Mouse (Mus musculus) WW6 (cell line): ENCODE data around the gene Asap2.
A peak's percentile ranks its signal among the peaks of the same experiment; 100 is the strongest.

Experiments
- DNase-seq: peaks from one replicate; pipeline ENCODE4 v3.0.0-alpha.2; 2013; ENCODE audit warnings: low read depth, low spot score

Asap2 gene

DNA sequence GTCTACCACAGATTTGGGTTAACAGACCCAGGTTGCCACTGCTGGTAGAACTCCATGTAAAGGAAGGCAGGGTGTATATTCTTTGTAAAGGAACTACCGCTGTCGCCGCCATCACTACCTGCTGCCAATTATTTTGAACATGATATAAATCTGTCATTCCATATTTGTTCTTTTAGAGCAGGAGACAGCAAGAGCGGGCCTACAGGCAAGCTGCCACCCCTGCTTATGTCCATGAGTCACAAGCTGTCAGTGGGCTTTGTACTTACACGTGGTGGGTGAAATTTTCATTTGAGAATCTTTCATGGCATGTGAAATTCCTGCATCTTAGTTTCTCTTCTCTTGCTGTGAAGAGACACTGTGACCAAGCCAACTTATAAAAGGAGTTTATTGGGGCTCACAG is 273.0 kb downstream of the Asap2 start:
- no peak for DNase-seq

DNA sequence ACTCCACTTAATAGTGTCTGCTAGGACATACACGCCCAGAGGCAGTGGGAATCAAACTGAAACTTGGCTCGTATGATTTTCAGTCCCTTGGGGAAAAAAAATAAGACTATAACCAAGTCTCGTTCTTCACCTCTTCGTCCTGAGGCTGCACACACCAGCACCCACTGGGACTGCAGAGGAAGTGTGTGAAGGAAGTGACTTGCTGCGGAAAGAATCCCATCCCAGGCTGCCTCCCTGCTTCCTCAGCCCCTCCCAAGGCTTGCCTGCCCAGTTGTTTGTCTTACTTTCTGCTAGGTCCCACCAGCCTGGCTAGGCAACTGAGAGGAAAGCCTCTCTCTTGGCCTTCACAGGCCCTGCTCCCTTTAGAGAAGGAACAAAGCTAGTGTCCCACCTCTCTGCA is 274.0 kb downstream of the Asap2 start:
- DNase-seq = no peak

DNA sequence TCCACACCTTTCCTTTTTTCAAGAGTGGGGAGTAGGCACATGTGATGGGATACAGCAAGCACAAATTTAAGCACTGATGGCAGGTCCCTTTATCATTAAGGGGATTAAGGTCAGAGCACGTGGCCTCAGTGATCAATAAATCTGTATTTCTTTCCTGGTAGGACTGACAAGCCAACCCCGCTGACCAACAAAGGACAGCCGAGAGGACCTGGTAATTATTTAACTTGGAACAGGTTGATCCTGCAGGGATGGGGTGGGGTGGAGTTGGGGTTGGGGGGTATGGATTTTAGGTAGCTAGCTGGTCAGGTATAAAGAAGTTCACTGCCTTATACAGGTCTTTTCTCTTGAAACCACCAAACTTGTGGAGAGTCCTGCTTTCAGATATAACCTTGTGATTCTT is 274.7 kb downstream of the Asap2 start:
- DNase-seq = no peak

DNA sequence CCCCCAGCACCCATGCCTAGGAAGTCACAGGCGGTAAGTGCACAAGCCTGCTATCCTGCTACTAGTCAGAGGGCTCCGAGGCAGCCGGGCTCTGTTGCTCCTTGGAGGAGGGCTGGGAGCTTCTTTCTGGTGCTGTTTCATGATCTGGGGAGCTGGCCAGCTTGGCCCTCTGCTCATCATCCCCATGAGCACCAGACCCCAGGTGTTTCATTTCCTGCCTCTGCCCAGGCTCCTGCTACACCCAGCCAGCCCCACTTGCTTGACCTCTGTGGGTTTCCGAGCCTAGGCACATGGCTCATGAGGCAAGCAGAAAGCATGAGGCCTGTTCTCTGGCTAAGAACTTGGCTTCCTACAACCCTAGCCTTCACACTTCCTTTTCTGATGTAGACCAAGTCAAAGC is 275.2 kb downstream of the Asap2 start:
- DNase-seq = no peak

DNA sequence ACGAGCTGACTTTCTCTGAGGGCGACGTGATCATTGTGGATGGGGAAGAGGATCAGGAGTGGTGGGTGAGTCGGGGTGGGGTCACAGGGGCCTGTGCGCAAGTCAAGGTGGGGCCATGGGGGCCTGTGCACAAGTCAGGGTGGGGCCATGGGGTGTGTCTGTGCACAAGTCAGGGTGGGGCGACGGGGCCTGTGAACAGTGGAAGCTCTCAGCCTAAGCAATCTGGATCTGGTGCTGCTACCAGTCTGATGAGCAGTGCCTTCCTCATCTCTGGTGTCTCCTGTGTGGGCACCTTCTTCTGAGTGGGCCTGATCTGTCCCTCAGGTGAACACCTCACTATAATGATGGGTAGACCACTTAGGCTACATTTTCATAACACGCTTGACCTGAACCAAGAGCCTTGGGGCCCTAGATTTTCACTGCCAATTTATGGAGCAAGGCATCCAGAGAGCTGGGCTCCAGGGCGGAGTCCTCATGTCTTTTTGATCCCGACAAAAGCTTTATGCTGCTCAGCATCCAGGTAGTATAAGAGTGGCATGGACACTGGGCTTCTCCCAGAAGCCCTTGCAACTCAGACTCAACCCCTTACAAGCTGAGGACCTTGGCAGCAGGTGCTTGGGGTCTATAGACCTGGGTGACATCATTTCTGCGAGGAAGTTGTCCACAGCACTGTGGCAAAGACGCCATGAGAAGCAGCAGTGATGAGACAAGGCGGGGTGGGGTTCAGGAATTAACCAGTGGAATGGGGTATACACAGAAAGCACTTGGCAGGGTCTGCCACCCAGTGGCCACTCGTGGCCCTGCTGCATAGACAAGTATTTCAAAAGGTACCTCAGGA is 275.9 kb downstream of the Asap2 start:
- peak; percentile 36 for DNase-seq

DNA sequence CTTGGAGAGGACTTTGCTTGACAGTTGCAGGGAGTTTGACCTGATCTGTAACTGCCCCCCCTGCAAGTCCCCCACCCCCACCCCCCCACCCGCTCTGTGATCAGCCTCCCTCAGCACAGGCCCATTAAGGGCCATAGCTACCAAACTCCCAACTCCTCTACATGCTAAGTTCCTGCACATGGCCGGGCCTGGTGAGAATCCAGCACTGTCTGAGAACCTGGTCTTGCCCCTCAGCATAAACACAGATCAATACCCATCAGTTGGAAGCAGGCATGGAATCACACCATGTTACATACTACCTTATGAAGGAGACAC is 276.5 kb downstream of the Asap2 start:
- no peak for DNase-seq

DNA sequence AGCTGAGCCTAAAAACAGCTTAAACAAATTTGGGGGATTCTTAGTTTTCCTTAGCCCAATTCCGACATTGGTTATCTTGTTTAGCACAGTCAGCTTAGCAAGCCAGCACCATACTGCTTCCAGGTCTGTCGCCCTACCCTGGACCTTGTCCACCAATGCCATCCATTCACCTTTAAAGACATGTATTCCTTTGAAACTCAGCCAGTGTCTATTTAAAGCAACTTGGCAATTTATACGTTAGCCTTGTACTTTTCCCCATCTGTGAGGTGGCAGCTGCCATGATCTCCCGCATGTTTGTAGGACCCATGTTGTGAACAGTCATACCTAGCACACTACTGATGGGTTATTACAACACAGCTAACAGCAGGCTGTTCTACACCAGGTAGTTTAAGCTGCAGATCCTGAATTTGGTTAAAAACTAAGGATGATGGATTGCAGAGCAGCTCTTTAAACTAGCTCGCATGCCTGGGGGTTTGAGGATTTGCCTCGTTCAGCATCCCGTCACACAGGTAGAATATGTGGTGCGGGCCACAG is 277.9 kb downstream of the Asap2 start:
- no peak for DNase-seq

DNA sequence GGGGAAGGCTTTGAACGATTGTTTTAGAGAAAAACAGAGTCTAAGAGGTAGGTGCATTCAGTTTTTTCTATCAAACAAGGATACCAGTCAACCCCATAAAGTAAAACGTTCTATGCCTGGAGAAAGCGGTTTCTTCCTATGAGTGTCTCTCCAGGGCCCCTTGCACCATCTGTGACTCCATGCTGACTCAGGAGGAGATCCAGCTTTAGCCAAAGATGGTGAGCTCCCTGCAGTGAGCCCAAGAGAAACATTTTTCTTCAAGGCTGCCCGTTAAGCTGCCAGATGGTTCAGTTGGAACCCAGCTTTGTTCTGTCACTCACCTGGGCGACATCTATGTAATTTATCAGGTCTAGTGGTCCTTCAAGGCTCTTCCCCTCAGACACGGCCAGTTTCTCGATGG is 284.2 kb downstream of the Asap2 start:
- DNase-seq = no peak

DNA sequence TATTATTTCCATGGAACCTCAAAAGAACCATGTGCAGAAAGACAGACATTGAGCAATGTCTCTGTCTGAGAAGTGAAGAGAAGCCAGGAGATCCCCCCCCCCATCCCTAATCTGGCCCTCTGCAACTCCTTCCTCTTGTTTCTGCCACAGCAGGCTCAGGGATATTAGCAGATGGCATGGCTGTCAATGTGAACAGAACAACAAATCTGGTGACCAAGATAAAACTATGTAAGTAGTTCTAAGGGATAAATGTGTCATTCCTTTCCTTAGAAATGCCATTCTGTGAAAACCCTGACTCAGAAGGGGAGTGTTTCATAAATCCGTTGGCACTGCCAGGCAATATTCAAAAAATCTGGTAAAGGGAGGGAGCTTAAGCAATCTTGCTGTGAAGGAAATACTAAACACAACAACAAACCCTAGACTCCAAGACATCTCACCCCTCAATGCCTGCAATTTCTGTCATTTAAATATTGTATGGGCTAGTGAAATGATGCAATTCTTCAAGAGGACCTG is 287.1 kb downstream of the Asap2 start:
- no peak for DNase-seq

DNA sequence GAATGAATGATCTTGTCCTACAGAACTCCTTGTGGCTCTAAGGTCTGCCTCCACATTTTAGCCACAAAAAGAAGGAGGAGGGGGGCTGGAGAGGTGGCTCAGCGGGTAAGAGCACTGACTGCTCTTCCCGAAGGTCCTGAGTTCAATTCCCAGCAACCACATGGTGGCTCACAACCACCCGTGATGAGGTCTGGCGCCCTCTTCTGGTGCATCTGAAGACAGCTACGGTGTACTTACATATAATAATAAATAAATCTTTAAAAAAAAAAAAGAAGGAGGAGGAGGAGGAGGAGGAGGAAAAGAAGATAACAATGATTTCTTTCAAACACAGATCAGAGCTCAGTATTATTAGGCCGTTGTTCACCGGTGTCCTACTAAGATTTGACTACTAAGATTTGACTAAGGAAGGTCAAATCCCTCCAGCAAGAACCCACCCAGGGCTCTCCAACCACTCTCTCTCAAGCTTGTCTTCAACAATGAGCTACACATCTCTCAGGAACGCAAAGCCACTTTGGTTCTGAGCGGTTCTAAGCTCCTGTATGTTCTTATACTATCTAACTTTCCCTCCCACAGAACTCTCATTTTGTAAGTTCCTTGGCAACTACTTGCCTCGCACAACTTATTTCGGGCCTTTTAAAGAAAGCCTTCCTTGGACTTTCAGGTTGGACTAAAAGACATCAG is 294.6 kb downstream of the Asap2 start, which contains the start of gene Cpsf3:
Cpsf3 (plus strand) TSS at position 631 of the 681 bp plus-strand sequence.
- DNase-seq = no peak

DNA sequence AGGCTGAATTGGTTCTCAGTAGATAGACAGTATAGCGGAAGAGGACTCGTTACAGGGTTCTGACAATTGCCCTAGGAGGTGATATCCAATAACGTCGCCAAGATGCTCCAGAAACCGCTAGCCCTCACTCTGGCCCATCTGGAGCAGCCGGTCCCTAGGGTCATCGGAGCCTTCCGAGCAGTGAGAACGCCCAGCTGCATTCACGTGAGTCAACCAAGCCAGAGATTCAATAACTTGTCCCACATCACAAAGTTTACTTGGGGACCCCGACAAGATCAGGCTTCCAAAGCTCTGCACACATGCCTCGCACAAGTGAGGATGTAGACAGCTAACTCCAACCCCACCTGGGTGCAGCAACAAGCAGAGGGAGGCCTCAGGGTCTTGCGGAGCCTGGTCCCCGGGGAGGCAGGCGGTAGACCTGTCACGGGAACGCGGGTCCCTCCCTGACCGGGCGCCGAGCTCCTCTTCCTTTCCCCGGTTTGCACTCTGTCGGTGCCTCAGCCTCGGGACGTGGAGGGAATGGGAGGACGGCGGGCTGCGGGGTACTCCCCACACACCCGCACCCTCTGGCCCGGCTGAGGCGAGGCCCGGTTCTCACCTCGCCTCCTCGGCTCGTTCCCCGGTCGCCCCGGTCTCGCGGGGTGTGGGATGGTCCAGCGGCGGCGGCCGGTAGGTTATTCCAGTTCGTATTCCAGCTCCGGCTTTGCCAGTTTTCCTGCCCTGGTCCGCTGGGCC is 295.4 kb downstream of the Asap2 start:
- DNase-seq = no peak

DNA sequence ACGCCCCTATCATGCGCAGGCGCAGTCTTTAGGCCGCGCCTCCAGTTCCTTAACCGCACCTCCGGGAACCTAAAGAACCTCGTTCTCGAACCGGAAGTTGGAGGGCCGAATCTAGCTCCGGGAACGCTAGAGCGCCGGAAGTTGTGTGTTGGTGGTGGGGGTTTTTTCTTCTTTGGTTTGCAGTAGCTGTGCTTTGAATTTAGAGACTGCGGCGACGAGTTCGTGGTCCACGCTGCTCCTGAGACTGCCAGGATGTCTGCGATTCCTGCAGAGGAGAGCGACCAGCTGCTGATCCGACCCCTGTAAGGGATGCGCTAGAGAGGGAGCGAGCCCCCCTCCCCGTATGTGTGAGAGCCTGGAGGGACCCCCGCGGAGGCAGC is 296.0 kb downstream of the Asap2 start, which contains the start of gene Itgb1bp1:
Itgb1bp1 (minus strand) TSS at position 42 of the 380 bp plus-strand sequence.
- DNase-seq = peak; percentile 96

DNA sequence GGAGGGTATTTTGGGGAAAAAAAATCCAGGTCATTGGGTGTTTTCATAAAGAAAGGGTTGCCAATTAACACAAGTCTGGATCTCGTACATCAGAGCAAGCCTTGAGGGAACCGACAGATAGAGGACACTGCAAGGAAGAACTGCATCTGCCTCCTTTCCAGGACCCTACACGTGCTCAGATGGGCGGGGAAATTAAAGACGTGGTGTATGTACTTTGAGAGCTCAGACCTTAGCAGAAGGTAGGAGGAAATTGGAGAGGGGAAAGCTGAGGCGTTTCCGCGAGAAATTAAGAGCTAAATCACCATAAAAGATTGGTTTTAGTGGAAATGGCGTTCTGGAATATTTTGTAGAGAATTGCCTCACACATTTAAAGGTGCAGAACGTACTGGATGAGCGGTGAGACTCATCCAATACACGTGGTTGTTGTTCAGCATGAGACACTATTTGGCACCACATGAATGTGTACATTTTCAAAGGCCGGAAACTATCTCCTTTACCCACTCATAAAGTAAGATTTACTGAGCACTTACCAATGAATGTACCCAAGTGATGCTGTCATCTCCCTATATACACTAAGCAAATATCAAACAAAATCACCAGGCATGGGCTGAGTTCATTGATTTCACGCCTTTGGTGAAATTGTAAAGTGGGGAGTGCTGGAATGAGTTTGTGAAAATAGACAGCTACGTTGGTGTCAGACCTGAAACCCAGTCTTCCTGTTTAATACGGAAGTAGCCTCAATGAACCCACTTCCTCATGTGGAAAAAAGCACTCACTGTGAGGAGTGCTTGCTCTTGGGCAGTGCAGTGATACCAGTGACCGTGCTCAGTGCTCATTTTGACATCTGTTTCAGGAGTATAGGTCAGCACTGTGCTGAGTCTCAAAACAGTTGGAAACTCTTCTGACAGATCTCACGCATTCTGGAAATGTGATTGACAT is 296.7 kb downstream of the Asap2 start:
- DNase-seq = no peak

DNA sequence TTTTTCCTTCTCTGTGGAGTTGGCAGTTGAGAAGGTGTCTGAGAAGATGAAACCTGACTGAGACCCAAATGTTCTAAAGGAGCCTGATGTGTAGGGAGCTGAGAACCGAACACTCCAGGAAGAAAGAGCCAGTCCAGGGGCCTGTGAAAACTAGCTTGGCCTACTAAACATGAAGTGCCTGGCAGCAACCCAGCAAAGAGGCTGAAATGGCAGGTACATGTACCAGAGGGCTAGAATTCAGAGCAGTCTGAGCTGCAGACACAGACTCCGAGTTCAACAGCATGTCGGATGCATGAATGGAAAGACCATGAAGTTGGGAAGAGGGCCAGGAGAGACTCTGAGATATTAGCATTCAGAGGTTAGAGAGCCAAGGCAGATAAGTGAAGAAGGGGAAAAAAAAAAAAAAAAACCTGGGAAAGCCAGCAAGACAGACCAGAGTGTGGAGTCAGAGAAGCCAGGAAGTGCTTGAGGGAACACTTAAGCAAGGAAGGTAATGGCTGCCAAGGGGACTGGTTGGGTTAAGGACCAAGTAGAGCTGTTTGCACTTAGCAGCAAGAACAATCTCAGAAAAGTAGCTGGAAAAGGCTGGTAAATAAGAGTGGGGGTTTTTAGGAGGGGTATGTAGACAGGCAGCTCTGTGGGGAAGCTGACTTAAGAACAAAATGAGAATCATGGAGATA is 298.6 kb downstream of the Asap2 start:
- DNase-seq = no peak

DNA sequence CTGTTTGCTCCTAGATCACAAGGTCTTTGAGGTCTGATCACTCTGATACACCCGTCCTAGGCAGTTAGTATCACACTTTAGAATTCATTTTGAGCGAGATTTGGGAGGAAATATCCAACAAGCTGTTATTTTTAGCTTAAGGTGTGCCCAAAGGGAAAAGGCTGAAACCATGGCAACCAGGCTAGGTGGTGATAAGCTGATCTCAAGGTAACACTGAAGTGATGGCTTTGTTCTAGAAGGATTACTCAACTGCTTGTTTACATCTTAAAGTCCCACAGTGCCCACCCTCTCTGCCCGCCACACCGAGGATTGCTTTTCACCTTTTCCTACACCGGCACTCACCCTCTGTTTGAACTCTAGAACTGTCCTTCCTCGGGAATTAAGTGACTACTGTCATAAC is 299.4 kb downstream of the Asap2 start:
- DNase-seq = no peak

DNA sequence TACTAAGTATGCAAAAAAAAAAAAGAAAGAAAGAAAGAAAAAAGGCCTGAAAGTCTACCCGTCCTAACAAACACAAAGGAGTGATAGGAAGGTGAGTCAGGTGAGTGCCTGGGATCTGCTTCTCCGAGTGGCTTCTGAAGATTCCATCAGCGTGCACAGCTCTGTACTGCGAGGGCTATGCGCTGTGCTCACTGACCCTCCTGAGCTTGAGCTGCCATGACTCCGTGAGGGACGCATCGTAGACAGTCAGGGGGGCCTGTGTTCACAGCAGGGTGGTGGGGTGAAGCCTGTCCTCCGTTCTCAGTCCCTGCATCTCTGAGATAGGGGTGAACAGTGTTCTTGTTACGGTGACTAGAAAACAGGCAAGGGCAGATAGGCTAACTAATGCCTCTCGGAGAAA is 308.6 kb downstream of the Asap2 start:
- no peak for DNase-seq

DNA sequence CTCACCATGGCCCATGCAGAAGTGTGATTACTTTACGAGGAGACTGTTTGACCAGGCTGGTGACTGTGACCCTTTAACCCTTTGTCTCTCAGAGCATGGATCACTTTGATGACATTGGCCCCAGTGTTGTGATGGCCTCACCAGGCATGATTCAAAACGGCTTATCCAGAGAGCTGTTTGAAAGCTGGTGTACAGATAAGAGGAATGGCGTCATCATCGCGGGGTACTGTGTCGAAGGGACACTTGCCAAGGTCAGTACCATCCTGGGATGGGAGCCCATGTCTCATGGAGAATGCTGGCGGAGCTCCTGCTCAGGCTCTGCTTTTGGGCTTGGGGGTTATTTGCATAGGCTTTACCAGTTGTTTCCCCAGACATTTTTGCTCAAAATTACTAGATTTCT is 311.1 kb downstream of the Asap2 start:
- no peak for DNase-seq

DNA sequence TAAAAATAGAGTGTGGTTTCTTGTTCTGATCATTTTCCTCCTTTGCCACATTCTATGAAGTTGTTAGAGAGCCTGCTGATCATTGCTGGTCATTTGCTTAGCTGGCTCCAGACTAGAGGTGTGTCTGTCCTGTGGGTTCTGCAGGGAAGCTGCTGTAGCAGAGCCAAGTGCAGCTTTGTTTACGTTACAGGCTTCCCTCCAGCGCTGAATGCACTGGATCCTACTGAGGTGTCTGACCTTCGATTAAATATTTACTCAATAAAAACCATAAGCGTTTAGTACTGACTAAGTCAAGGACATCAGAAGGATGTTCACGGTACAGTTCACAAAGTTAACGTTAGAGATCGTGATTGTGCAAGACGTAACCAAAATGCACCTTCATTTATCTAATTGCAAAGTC is 311.7 kb downstream of the Asap2 start:
- no peak for DNase-seq

DNA sequence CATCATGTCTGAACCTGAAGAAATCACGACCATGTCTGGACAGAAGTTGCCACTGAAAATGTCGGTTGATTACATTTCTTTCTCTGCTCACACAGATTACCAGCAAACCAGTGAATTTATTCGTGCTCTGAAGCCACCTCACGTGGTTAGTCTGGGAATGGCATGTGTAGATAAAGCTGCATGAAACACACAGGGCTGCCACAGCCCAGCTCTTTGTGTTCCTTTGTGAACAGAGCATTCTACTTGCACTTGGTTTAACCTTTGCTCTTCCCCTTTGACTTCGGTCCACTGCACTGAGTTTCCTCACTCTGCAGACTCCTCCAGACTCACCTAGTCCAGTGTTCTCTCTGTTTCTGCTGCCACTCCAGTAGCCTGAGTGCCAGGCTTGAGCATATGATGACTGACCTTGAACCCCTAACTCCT is 312.1 kb downstream of the Asap2 start:
- DNase-seq = no peak

DNA sequence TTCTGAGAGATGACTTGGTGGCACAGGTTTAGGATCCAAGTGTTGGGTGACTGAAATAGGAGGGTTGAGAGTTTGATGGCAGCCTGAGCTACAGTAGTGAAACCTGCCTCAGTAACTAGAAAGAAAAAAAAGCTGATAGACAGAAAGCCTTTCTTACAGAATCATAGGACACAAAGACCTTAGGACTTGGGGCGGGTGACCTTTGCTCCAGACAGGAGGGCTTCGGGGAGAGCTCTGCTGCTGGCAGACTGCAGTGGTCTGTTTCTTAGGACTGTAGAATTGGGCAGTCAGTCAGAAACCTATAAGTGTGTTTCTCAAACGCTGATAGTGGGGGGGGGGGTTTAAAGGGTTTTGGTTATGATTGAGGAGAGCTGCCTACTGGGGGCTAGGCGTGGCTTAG is 315.5 kb downstream of the Asap2 start:
- DNase-seq = no peak
